Mouse (Mus musculus) hindbrain, embryonic 16.5 days (tissue): ENCODE results near the gene Urah. TPM values are rescaled to one million over a fixed set of nuclear protein-coding genes. Genes with fewer than 3 reads are reported as not detected.

ENCODE experiments used
- ATAC-seq: fragments of 200-750 bp; cut with Nextera tagmentation; 2 replicates; pipeline ENCODE4 v1.8.0; 2017; ENCODE audit warnings: moderate TSS enrichment, moderate library complexity
- H3K27ac ChIP-seq: fragments of 300-500 bp; sonication (generic); 2 replicates; pipeline ENCODE4 v1.5.1; 2014; ENCODE audit warnings: low read depth, mild to moderate bottlenecking, control low read depth, low read length, moderate library complexity
- H3K27me3 ChIP-seq: fragments of 300-500 bp; sonication (generic); replicated peaks from 2 replicates; pipeline ENCODE4 v1.6.1; 2014; ENCODE audit warnings: low read length; ENCODE audit not compliant: control insufficient read depth, insufficient read depth
- H3K36me3 ChIP-seq: fragments of 300-500 bp; sonication (generic); 2 replicates; pipeline ENCODE4 v1.6.1; 2014; ENCODE audit warnings: mild to moderate bottlenecking, low read length, moderate library complexity, mixed read lengths; ENCODE audit not compliant: control insufficient read depth, insufficient read depth
- H3K4me1 ChIP-seq: fragments of 300-500 bp; sonication (generic); 2 replicates; pipeline ENCODE4 v1.6.1; 2014; ENCODE audit warnings: low read depth, low read length; ENCODE audit not compliant: control insufficient read depth, insufficient read depth
- H3K4me2 ChIP-seq: fragments of 300-500 bp; sonication (generic); 2 replicates; pipeline ENCODE4 v1.6.1; 2014; ENCODE audit warnings: mild to moderate bottlenecking, low read length, control low read depth, moderate library complexity
- H3K4me3 ChIP-seq: fragments of 300-500 bp; sonication (generic); 2 replicates; pipeline ENCODE4 v1.5.1; 2014; ENCODE audit warnings: mild to moderate bottlenecking, low read length, control low read depth, moderate library complexity
- H3K9ac ChIP-seq: fragments of 300-500 bp; sonication (generic); 2 replicates; pipeline ENCODE4 v1.6.1; 2014; ENCODE audit warnings: low read depth, mild to moderate bottlenecking, control low read depth, low read length, moderate library complexity
- H3K9me3 ChIP-seq: fragments of 300-500 bp; sonication (generic); 2 replicates; pipeline ENCODE4 v1.6.1; 2014; ENCODE audit warnings: mild to moderate bottlenecking, low read length, moderate library complexity; ENCODE audit not compliant: control insufficient read depth
- whole genome bisulfite sequencing: fragments of 180-500 bp; shearing (Covaris S2); extraction: QIAGEN DNeasy Blood & Tissue Kit; methylation state at CpG from one replicate; pipeline ENCODE4 v1.1.7; 2014; 5-methylcytosine and 5-hydroxymethylcytosine counted together
- polyA plus RNA-seq: library from polyadenylated mRNA; unstranded; fragments of >200 nt; fragmentation: Nextera tagmentation; extraction: Ambion mirVana; gene quantifications from 2 replicates; pipeline ENCODE4 v1.2.1, GENCODE M21; 2015

Gene Urah
- polyA plus RNA-seq, 1 experiment from 2014 or later, result not detected

GRCm38 (mm10) chr7:140847755-140848580 is 13.2 kb downstream of the Urah start, which contains the start of gene Odf3:
Gene Odf3 (plus strand): TSS chr7:140847805.
- 62% methylated on average over 11 of the region's 11 CpGs for WGBS
- 0 out of 2 replicates have a peak, but pooled peaks have one; percentile 7 for ATAC-seq
- no peaks in the 10 kb centered on the region for H3K9me3 ChIP-seq

DNA sequence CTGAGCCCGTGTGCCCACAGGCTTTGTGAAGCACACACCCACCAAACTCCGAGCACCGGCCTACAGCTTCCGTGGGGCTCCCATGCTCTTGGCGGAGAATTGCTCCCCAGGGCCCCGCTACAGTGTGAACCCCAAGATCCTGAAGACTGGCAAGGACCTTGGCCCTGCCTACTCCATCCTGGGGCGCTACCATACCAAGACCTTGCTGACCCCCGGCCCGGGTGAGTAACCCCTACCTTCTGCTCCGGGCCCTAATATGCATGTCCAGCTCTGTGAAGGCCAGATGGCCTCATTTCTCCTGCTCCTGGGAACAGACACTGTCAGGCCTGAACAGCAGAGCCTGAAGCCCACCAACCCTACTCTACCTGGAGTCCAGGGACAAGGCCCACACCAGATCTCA is 13.8 kb downstream of the Urah start:
- Histone ChIP-seq H3K36me3 (peaks cover 18% of the 10 kb centered on the region), H3K9me3 (no peaks in the 10 kb centered on the region), H3K27me3 (0 out of 2 replicates have a peak, but pooled peaks cover 3% of the 10 kb centered on the region), H3K9ac (no peak overlapping the region), H3K27ac (no peak overlapping the region), H3K4me2 (no peak overlapping the region), H3K4me3 (no peak overlapping the region), H3K4me1 (no peaks in the 10 kb centered on the region)
- WGBS, result 95% methylated on average over 10 of the region's 10 CpGs
- ATAC-seq, result no peak

More at GRCm38 (mm10) chr7:140847755-140848580, 13.2 kb downstream of the Urah start, which contains the start of gene Odf3:
- Histone ChIP-seq H3K4me2 (no peak within 1 kb of the TSS), H3K9ac (no peak within 1 kb of the TSS), H3K4me1 (no peaks in the 10 kb centered on the region), H3K27ac (no peak within 1 kb of the TSS), H3K4me3 (no peak within 1 kb of the TSS), H3K36me3 (peaks cover 12% of the 10 kb centered on the region), H3K27me3 (0 out of 2 replicates have a peak, but pooled peaks cover 3% of the 10 kb centered on the region)

DNA sequence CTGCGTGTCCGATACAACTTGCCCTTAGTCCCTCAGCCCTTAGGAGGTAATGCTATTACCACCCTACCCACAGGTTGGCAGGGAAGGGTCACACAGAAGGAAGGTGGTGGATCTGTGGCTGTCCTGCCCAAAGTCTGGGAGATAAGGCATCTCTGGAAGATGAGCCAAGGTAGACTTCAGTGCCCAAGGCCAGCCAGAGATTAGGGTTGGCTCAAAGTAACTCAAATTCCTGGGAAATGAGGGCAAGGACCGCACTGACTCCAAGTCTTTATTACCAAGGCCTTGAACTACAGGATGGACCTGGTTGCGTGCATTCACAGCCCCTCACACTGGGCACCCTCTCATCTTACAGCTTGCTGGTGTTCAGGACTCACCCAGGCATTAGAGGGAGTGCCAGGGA is 17.1 kb downstream of the Urah start:
- Histone ChIP-seq H3K4me1 (peaks cover 8% of the 10 kb centered on the region), H3K4me2 (no peak overlapping the region), H3K9ac (no peak overlapping the region), H3K27me3 (no peaks in the 10 kb centered on the region), H3K4me3 (no peak overlapping the region), H3K27ac (no peak overlapping the region), H3K36me3 (peaks cover 18% of the 10 kb centered on the region), H3K9me3 (no peaks in the 10 kb centered on the region)
- ATAC-seq, result no peak
- 93% methylated on average over 4 of the region's 4 CpGs for WGBS

- Histone ChIP-seq H3K27me3 (no peaks in the 10 kb centered on the region), H3K4me3 (no peak overlapping the region), H3K36me3 (peaks cover 18% of the 10 kb centered on the region), H3K9me3 (no peaks in the 10 kb centered on the region), H3K27ac (no peak overlapping the region), H3K9ac (no peak overlapping the region), H3K4me1 (peaks cover 16% of the 10 kb centered on the region), H3K4me2 (no peak overlapping the region)
- ATAC-seq, result no peak
- WGBS, result 87% methylated on average over 9 of the region's 9 CpGs
These were observed 18.6 kb downstream of the Urah start for GRCm38 (mm10) chr7:140853386-140853785.

- Histone ChIP-seq H3K4me2 (no peak overlapping the region), H3K9me3 (no peaks in the 10 kb centered on the region), H3K36me3 (peaks cover 20% of the 10 kb centered on the region), H3K9ac (no peak overlapping the region), H3K4me3 (no peak overlapping the region), H3K4me1 (peaks cover 27% of the 10 kb centered on the region), H3K27ac (no peak overlapping the region), H3K27me3 (no peaks in the 10 kb centered on the region)
- WGBS, result 95% methylated on average over 18 of the region's 18 CpGs
- no peak for ATAC-seq
These were observed 19.7 kb downstream of the Urah start for GRCm38 (mm10) chr7:140854483-140854882.

DNA sequence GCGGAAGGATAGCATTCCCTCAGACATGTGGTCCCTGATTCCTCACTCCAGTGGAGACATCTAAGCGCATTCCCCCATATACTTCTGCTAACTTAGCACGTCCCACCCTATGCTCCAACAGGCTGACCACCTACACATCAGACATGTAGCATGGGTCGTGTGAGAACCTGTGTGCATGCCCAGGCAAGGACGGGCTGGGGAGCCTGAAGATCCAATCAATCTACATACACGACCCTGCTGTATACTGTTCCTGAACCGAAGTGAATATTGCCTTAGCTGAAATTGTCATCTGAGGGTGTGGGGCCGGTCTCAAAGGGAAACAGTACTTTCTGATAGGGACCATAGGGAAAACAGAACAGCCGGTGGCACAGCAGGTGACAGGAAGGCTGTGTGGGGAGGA is 20.4 kb downstream of the Urah start:
- Histone ChIP-seq H3K4me1 (peaks cover 29% of the 10 kb centered on the region), H3K27me3 (no peaks in the 10 kb centered on the region), H3K4me2 (peak overlapping the region; percentile 97), H3K9ac (peak overlapping the region; percentile 91; the same call in 1 of the 2 replicates), H3K9me3 (no peaks in the 10 kb centered on the region), H3K27ac (no peak overlapping the region), H3K36me3 (peaks cover 23% of the 10 kb centered on the region), H3K4me3 (peak overlapping the region; percentile 89)
- no peak for ATAC-seq
- 82% methylated on average over 9 of the region's 9 CpGs for WGBS

DNA sequence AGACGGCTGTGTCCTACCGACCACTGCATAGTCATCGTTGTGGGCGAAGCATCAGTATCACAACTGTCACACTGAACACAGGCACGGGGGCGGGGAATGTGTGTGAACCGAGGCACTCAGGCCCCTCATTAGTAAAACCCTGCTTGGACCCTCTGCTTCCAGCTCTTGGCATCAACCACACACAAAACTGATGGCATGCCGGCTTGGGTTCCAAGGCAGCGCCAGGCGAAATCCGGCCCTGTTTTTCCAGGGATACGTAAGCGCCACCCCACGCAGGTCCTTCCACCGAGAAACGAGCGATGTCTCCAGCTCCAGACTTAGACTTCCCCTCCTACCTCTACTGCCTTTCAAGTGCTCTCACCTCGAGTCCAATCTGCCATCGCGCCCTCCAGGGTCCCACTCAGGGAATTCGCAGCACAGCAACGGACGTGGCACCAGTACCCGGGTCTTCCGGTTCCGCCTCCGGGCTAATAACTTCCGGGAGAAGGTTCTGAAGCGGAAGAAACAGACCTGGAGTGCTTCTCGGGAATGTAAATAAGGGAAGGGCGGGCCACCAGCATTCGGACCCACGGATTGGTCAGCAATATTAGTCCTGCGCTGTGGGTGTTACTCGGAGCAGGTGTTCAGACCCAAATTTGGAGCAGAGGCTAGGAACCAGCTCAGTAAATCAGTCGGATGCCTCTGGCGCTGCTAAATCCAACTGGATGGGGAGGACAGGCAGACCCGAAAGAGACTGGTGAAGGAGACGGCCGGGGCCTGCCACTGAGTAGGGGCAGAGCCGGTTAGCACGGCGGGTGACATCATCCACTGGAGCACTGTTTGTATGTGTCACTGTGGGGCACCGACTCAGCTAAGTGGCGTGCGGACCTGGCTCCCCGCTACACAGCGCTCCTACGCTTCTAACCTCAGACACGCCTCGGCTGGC is 21.3 kb downstream of the Urah start, which contains the start of gene Gm45785:
TSS of gene Gm45785 (minus strand) at position 472 of the 925 bp plus-strand sequence.
- H3K4me1 ChIP-seq, result peaks cover 29% of the 10 kb centered on the region
- H3K36me3 ChIP-seq, result peaks cover 30% of the 10 kb centered on the region
- peak within 1 kb of the TSS; percentile 97 for H3K4me2 ChIP-seq
- H3K9ac ChIP-seq, result peak within 1 kb of the TSS; percentile 91
- no peaks in the 10 kb centered on the region for H3K27me3 ChIP-seq
- peak; percentile 83 for ATAC-seq
- peak within 1 kb of the TSS; percentile 89 for H3K4me3 ChIP-seq
- peak within 1 kb of the TSS; percentile 95 for H3K27ac ChIP-seq
- no peaks in the 10 kb centered on the region for H3K9me3 ChIP-seq
- 2% methylated on average over 51 of the region's 51 CpGs for WGBS

GRCm38 (mm10) chr7:140856785-140857549 is 22.1 kb downstream of the Urah start, which contains the start of gene Ric8a:
Gene Ric8a (plus strand): TSS chr7:140856957.
- H3K4me3 ChIP-seq, result peak within 1 kb of the TSS; percentile 89
- WGBS, result under 1% methylated on average over 50 of the region's 50 CpGs

More at GRCm38 (mm10) chr7:140856785-140857549, 22.1 kb downstream of the Urah start, which contains the start of gene Ric8a:
- Histone ChIP-seq H3K4me2 (peak within 1 kb of the TSS; percentile 97), H3K27me3 (no peaks in the 10 kb centered on the region), H3K36me3 (peaks cover 33% of the 10 kb centered on the region), H3K9ac (peak within 1 kb of the TSS; percentile 91), H3K27ac (peak within 1 kb of the TSS; percentile 95), H3K4me1 (peaks cover 29% of the 10 kb centered on the region), H3K9me3 (no peaks in the 10 kb centered on the region)
- ATAC-seq, result peak; percentile 84
